Mouse (Mus musculus) forebrain, embryonic 16.5 days (tissue): Measurements from ENCODE around the gene Ltbp1. TPM values are rescaled to one million over a fixed set of nuclear protein-coding genes. Genes with fewer than 3 reads are reported as not detected.

Source experiments
- ATAC-seq: fragments of 200-750 bp; cut with Nextera tagmentation; 2 replicates; pipeline ENCODE4 v1.8.0; 2017; ENCODE audit warnings: mild to moderate bottlenecking, moderate library complexity
- H3K27ac ChIP-seq: fragments of 300-500 bp; sonication (generic); 2 replicates; pipeline ENCODE4 v1.5.1; 2014; ENCODE audit warnings: low read length, control low read depth
- H3K27me3 ChIP-seq: fragments of 300-500 bp; sonication (generic); replicated peaks from 2 replicates; pipeline ENCODE4 v1.6.1; 2014; ENCODE audit warnings: low read length; ENCODE audit not compliant: control insufficient read depth, insufficient read depth
- H3K36me3 ChIP-seq: fragments of 300-500 bp; sonication (generic); 2 replicates; pipeline ENCODE4 v1.6.1; 2014; ENCODE audit not compliant: control insufficient read depth, insufficient read depth
- H3K4me1 ChIP-seq: fragments of 300-500 bp; sonication (generic); replicated peaks from 2 replicates; pipeline ENCODE4 v1.6.1; 2014; ENCODE audit warnings: low read length; ENCODE audit not compliant: control insufficient read depth, insufficient read depth
- H3K4me2 ChIP-seq: fragments of 300-500 bp; sonication (generic); 2 replicates; pipeline ENCODE4 v1.6.1; 2014; ENCODE audit warnings: mild to moderate bottlenecking, low read length, control low read depth
- H3K4me3 ChIP-seq: fragments of 300-500 bp; sonication (generic); replicated peaks from 2 replicates; pipeline ENCODE4 v1.5.1; 2014; ENCODE audit warnings: mild to moderate bottlenecking, low read length, control low read depth
- H3K9ac ChIP-seq: fragments of 300-500 bp; sonication (generic); replicated peaks from 2 replicates; pipeline ENCODE4 v1.6.1; 2014; ENCODE audit warnings: low read depth, low read length, control low read depth
- H3K9me3 ChIP-seq: fragments of 300-500 bp; sonication (generic); 2 replicates; pipeline ENCODE4 v1.6.1; 2016; ENCODE audit warnings: low read length; ENCODE audit not compliant: control insufficient read depth
- WGBS: fragments of 180-500 bp; shearing (Covaris S2); extraction: QIAGEN DNeasy Blood & Tissue Kit; methylation state at CpG from one replicate; pipeline ENCODE4 v1.1.7; 2014; 5-methylcytosine and 5-hydroxymethylcytosine counted together
- polyA plus RNA-seq: library from polyadenylated mRNA; unstranded; fragments of >200 nt; fragmentation: Nextera tagmentation; extraction: Ambion mirVana; gene quantifications from 2 replicates; pipeline ENCODE4 v1.2.1, GENCODE M21; 2015

Ltbp1 gene
- polyA plus RNA-seq, 1 experiment from 2014 or later, result 2.3 TPM

GRCm38 (mm10) chr17:75210526-75210925 is 205.2 kb downstream of the Ltbp1 start:
- Histone ChIP-seq H3K4me2 (no peak overlapping the region), H3K27ac (no peak overlapping the region), H3K9ac (no peak overlapping the region), H3K36me3 (no peaks in the 10 kb centered on the region), H3K9me3 (no peaks in the 10 kb centered on the region), H3K27me3 (no peaks in the 10 kb centered on the region), H3K4me3 (no peak overlapping the region), H3K4me1 (no peaks in the 10 kb centered on the region)
- WGBS, result 92% methylated on average over 4 of the region's 4 CpGs
- no peak for ATAC-seq

- no peak overlapping the region for H3K9ac ChIP-seq
- H3K4me3 ChIP-seq, result no peak overlapping the region
- H3K36me3 ChIP-seq, result no peaks in the 10 kb centered on the region
- H3K27ac ChIP-seq, result no peak overlapping the region
- ATAC-seq, result no peak
- no peaks in the 10 kb centered on the region for H3K4me1 ChIP-seq
- no peak overlapping the region for H3K4me2 ChIP-seq
- no peaks in the 10 kb centered on the region for H3K9me3 ChIP-seq
- H3K27me3 ChIP-seq, result no peaks in the 10 kb centered on the region
- WGBS, result 97% methylated on average over 2 of the region's 2 CpGs
These were observed 211.0 kb downstream of the Ltbp1 start for GRCm38 (mm10) chr17:75216362-75216761.

- Histone ChIP-seq H3K27ac (no peak overlapping the region), H3K4me3 (no peak overlapping the region), H3K4me1 (no peaks in the 10 kb centered on the region), H3K27me3 (no peaks in the 10 kb centered on the region), H3K9ac (no peak overlapping the region), H3K4me2 (no peak overlapping the region), H3K9me3 (no peaks in the 10 kb centered on the region), H3K36me3 (no peaks in the 10 kb centered on the region)
- ATAC-seq, result no peak
- 82% methylated on average over 6 of the region's 6 CpGs for WGBS
These were observed 213.3 kb downstream of the Ltbp1 start for GRCm38 (mm10) chr17:75218700-75219099.

- Histone ChIP-seq H3K9ac (no peak overlapping the region), H3K27ac (no peak overlapping the region), H3K4me2 (no peak overlapping the region), H3K36me3 (no peaks in the 10 kb centered on the region), H3K27me3 (no peaks in the 10 kb centered on the region), H3K4me1 (no peaks in the 10 kb centered on the region; the same call in 1 of the 2 replicates), H3K9me3 (no peaks in the 10 kb centered on the region), H3K4me3 (no peak overlapping the region)
- no peak for ATAC-seq
- 81% methylated on average over 3 of the region's 3 CpGs for WGBS
These were observed 223.0 kb downstream of the Ltbp1 start for GRCm38 (mm10) chr17:75228321-75228720.

GRCm38 (mm10) chr17:75233206-75233605 is 227.8 kb downstream of the Ltbp1 start:
- H3K4me1 ChIP-seq, result peaks cover 2% of the 10 kb centered on the region; the same call in 1 of the 2 replicates
- WGBS, result 12% methylated on average over 2 of the region's 2 CpGs
- no peak overlapping the region for H3K4me2 ChIP-seq
- no peak overlapping the region for H3K9ac ChIP-seq
- ATAC-seq, result no peak
- no peak overlapping the region for H3K27ac ChIP-seq
- no peaks in the 10 kb centered on the region for H3K36me3 ChIP-seq
- H3K9me3 ChIP-seq, result no peaks in the 10 kb centered on the region
- H3K4me3 ChIP-seq, result no peak overlapping the region
- H3K27me3 ChIP-seq, result no peaks in the 10 kb centered on the region

GRCm38 (mm10) chr17:75233923-75234322 is 228.6 kb downstream of the Ltbp1 start:
- H3K27me3 ChIP-seq, result no peaks in the 10 kb centered on the region
- WGBS, result 86% methylated on average over 4 of the region's 4 CpGs
- no peaks in the 10 kb centered on the region for H3K9me3 ChIP-seq
- H3K4me1 ChIP-seq, result peaks cover 2% of the 10 kb centered on the region; the same call in 1 of the 2 replicates
- no peak overlapping the region for H3K9ac ChIP-seq
- no peaks in the 10 kb centered on the region for H3K36me3 ChIP-seq
- H3K4me3 ChIP-seq, result no peak overlapping the region
- no peak overlapping the region for H3K4me2 ChIP-seq
- ATAC-seq, result no peak
- no peak overlapping the region for H3K27ac ChIP-seq

- WGBS, result 65% methylated on average over 3 of the region's 3 CpGs
- H3K4me2 ChIP-seq, result no peak overlapping the region
- H3K9ac ChIP-seq, result no peak overlapping the region
- no peaks in the 10 kb centered on the region for H3K27me3 ChIP-seq
- H3K4me3 ChIP-seq, result no peak overlapping the region
- H3K27ac ChIP-seq, result no peak overlapping the region
- H3K9me3 ChIP-seq, result no peaks in the 10 kb centered on the region
- H3K4me1 ChIP-seq, result peaks cover 2% of the 10 kb centered on the region; the same call in 1 of the 2 replicates
- no peak for ATAC-seq
- no peaks in the 10 kb centered on the region for H3K36me3 ChIP-seq
These were observed 230.4 kb downstream of the Ltbp1 start for GRCm38 (mm10) chr17:75235781-75236180.

GRCm38 (mm10) chr17:75236543-75236942 is 231.2 kb downstream of the Ltbp1 start:
- Histone ChIP-seq H3K9me3 (no peaks in the 10 kb centered on the region), H3K27ac (no peak overlapping the region), H3K27me3 (no peaks in the 10 kb centered on the region), H3K4me1 (peaks cover 2% of the 10 kb centered on the region; the same call in 1 of the 2 replicates), H3K9ac (no peak overlapping the region), H3K4me3 (no peak overlapping the region), H3K36me3 (no peaks in the 10 kb centered on the region), H3K4me2 (no peak overlapping the region)
- ATAC-seq, result no peak
- WGBS, result 86% methylated on average over 2 of the region's 2 CpGs

GRCm38 (mm10) chr17:75237456-75237855 is 232.1 kb downstream of the Ltbp1 start:
- WGBS, result 95% methylated on average over 3 of the region's 3 CpGs
- no peak overlapping the region for H3K4me3 ChIP-seq
- no peak overlapping the region for H3K27ac ChIP-seq
- no peak for ATAC-seq
- no peak overlapping the region for H3K9ac ChIP-seq
- no peaks in the 10 kb centered on the region for H3K36me3 ChIP-seq
- H3K9me3 ChIP-seq, result no peaks in the 10 kb centered on the region
- H3K4me2 ChIP-seq, result no peak overlapping the region
- H3K27me3 ChIP-seq, result no peaks in the 10 kb centered on the region
- H3K4me1 ChIP-seq, result peaks cover 2% of the 10 kb centered on the region; the same call in 1 of the 2 replicates

- no peak for ATAC-seq
- no peaks in the 10 kb centered on the region for H3K9me3 ChIP-seq
- no peaks in the 10 kb centered on the region for H3K36me3 ChIP-seq
- no peaks in the 10 kb centered on the region for H3K27me3 ChIP-seq
- H3K4me1 ChIP-seq, result 0 out of 2 replicates have a peak, but pooled peaks cover 2% of the 10 kb centered on the region
- no peak overlapping the region for H3K9ac ChIP-seq
- 69% methylated on average over 2 of the region's 2 CpGs for WGBS
- no peak overlapping the region for H3K4me3 ChIP-seq
- H3K27ac ChIP-seq, result no peak overlapping the region
- no peak overlapping the region for H3K4me2 ChIP-seq
These were observed 233.3 kb downstream of the Ltbp1 start for GRCm38 (mm10) chr17:75238655-75239054.
